Mouse (Mus musculus) myocyte (in vitro differentiated cells): ENCODE data around the gene Dnajc28.

Experiments
- CEBPB ChIP-seq: IDR thresholded peaks from 2 replicates; pipeline ENCODE4 v1.6.1; 2011; ENCODE audit warnings: mild to moderate bottlenecking, moderate library complexity; ENCODE audit not compliant: poor library complexity, insufficient read depth, severe bottlenecking
- E2F4 ChIP-seq: IDR thresholded peaks from one replicate; pipeline ENCODE4 v1.6.1; 2011; ENCODE audit warnings: mild to moderate bottlenecking, control low read depth, moderate library complexity; ENCODE audit not compliant: insufficient read depth
- MAX ChIP-seq: IDR thresholded peaks from one replicate; pipeline ENCODE4 v1.6.1; 2011; ENCODE audit warnings: low read depth, mild to moderate bottlenecking, control low read depth
- MYOD1 ChIP-seq, 3 experiments: IDR thresholded peaks; one replicate each; pipeline ENCODE4 v1.6.1; 2011; ENCODE audit warnings: control low read depth in 2 of 3, low read depth in 2 of 3, mild to moderate bottlenecking in 2 of 3, moderate library complexity in 1 of 3; ENCODE audit not compliant: insufficient read length in 2 of 3, control insufficient read depth in 1 of 3
- MYOG ChIP-seq, 3 experiments: IDR thresholded peaks; one replicate each; pipeline ENCODE4 v1.6.1; 2011; ENCODE audit warnings: control low read depth in 2 of 3, low read depth in 2 of 3, mild to moderate bottlenecking in 2 of 3; ENCODE audit not compliant: insufficient read length in 2 of 3, control insufficient read depth in 1 of 3, insufficient read depth in 1 of 3
- POLR2A ChIP-seq: IDR thresholded peaks from one replicate; pipeline ENCODE4 v1.6.1; 2011; ENCODE audit warnings: low read depth, mild to moderate bottlenecking, control low read depth, moderate library complexity; ENCODE audit not compliant: insufficient read length
- POLR2AphosphoS2 ChIP-seq: IDR thresholded peaks from one replicate; pipeline ENCODE4 v1.6.1; 2011; ENCODE audit warnings: low read depth, control low read depth; ENCODE audit not compliant: insufficient read length
- SRF ChIP-seq: IDR thresholded peaks from one replicate; pipeline ENCODE4 v1.6.1; 2011; ENCODE audit warnings: low read depth; ENCODE audit not compliant: control insufficient read depth, insufficient read length
- TCF12 ChIP-seq: IDR thresholded peaks from one replicate; pipeline ENCODE4 v1.6.1; 2011; ENCODE audit warnings: mild to moderate bottlenecking, control low read depth; ENCODE audit not compliant: poor library complexity, insufficient read depth, severe bottlenecking
- USF1 ChIP-seq: IDR thresholded peaks from one replicate; pipeline ENCODE4 v1.6.1; 2011; ENCODE audit warnings: low read depth, mild to moderate bottlenecking, control low read depth, moderate library complexity

DNA sequence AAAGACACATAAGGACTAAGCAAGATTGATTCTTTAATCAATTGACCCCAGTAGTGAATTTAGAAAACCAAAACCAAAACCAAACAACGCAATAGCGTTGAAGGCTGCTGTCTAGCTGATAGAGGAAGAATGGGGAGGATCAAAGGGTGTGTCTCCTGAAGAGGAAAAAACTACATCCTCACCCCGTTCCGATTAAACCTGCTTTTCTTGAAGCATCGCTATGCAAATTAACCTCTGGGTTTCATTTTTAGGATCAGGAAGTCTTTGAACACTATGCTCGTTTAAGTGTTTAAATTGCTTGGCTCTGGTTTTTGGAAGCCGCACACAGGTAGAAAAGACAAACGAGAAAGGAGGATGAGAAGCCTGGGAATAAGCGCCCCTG is 22.4 kb downstream of the Dnajc28 start:
- no peak for TF ChIP-seq POLR2A
- no peak for TF ChIP-seq MYOG (IDR thresholded peaks at IDR 0.05; ENCODE audit: control insufficient read depth in 1 of 3, insufficient read depth in 1 of 3, insufficient read length in 2 of 3, low read depth in 2 of 3)
- TF ChIP-seq E2F4: no peak
- no peak for TF ChIP-seq MYOD1 (IDR thresholded peaks at IDR 0.05; ENCODE audit: control insufficient read depth in 1 of 3, insufficient read length in 2 of 3, low read depth in 2 of 3)
- TF ChIP-seq USF1: no peak
- no peak for TF ChIP-seq MAX
- TF ChIP-seq TCF12: no peak
- TF ChIP-seq POLR2AphosphoS2: no peak
- TF ChIP-seq SRF: no peak
- TF ChIP-seq CEBPB: no peak
